Mouse (Mus musculus): ENCODE measurements around the gene Tmem28.

The Tmem28 gene

GRCm38 (mm10) chrX:99820790-99821395 is at the start of gene Tmem28:
Gene Tmem28 (plus strand): TSS chrX:99821021.
- DNase-seq (ENCODE audit: low read depth): no peak

GRCm38 (mm10) chrX:99780308-99780707 is 40.5 kb upstream of the Tmem28 start:
- no peak for DNase-seq (ENCODE audit: low read depth)

- DNase-seq (ENCODE audit: low read depth): no peak
Observed at GRCm38 (mm10) chrX:99808375-99808774, 12.4 kb upstream of the Tmem28 start.

GRCm38 (mm10) chrX:99819395-99819935 is 1.4 kb upstream of the Tmem28 start:
- no peak for DNase-seq (ENCODE audit: low read depth)

GRCm38 (mm10) chrX:99819936-99820789 is 658 bp upstream of the Tmem28 start:
- no peak for DNase-seq (ENCODE audit: low read depth)

- DNase-seq (ENCODE audit: low read depth): no peak
Observed at GRCm38 (mm10) chrX:99842090-99842489, 21.3 kb downstream of the Tmem28 start.

- peak; percentile 0 for DNase-seq (ENCODE audit: low read depth)
Observed at GRCm38 (mm10) chrX:99853261-99853741, 32.5 kb downstream of the Tmem28 start.

- DNase-seq (ENCODE audit: low read depth): no peak
Observed at GRCm38 (mm10) chrX:99853834-99854233, 33.0 kb downstream of the Tmem28 start.

- no peak for DNase-seq (ENCODE audit: low read depth)
Observed at GRCm38 (mm10) chrX:99872228-99872627, 51.4 kb downstream of the Tmem28 start.

GRCm38 (mm10) chrX:99872632-99873201 is 51.9 kb downstream of the Tmem28 start:
- DNase-seq (ENCODE audit: low read depth): no peak

GRCm38 (mm10) chrX:99873259-99873919 is 52.6 kb downstream of the Tmem28 start:
- DNase-seq (ENCODE audit: low read depth): no peak

- no peak for DNase-seq (ENCODE audit: low read depth)
Observed at GRCm38 (mm10) chrX:99873920-99874296, 53.1 kb downstream of the Tmem28 start.

- no peak for DNase-seq (ENCODE audit: low read depth)
Observed at GRCm38 (mm10) chrX:99876781-99877180, 56.0 kb downstream of the Tmem28 start.

- no peak for DNase-seq (ENCODE audit: low read depth)
Observed at GRCm38 (mm10) chrX:99883396-99883795, 62.6 kb downstream of the Tmem28 start.
